Mouse (Mus musculus) megakaryocyte-erythroid progenitor cell, adult 5-6 weeks (primary cell): ENCODE results near the gene Timeless. TPM values are rescaled to one million over a fixed set of nuclear protein-coding genes. Genes with fewer than 3 reads are reported as not detected.
"Not testable (repeated sequence)": the region's sequence is repeated elsewhere in the genome, so short reads cannot be mapped to it uniquely, and the experiment has no call there.

Source experiments
- ATAC-seq: replicated peaks from 2 replicates; pipeline ENCODE4 v1.8.0; 2016; ENCODE audit warnings: mild to moderate bottlenecking, inconsistent platforms; ENCODE audit not compliant: severe bottlenecking, poor library complexity, low FRiP score, low TSS enrichment
- total RNA-seq, 2 experiments: library from RNA; stranded (forward) in 1 of 2; stranded (reverse) in 1 of 2; fragments of 200-1000, 215-1000 nt in 1 of 2; fragments of >200 nt in 1 of 2; fragmentation: Nextera tagmentation in 1 of 2; gene quantifications; 2 replicates each; pipeline ENCODE4 v1.2.3; 2014 to 2017

The Timeless gene
- total RNA-seq, 2 experiments from 2014 or later: 104 to 128 TPM

- no peak for ATAC-seq
Observed at GRCm38 (mm10) chr10:128278158-128278557, 46.3 kb downstream of the Timeless start.

- ATAC-seq: no peak
Observed at GRCm38 (mm10) chr10:128280943-128281342, 49.1 kb downstream of the Timeless start.

DNA sequence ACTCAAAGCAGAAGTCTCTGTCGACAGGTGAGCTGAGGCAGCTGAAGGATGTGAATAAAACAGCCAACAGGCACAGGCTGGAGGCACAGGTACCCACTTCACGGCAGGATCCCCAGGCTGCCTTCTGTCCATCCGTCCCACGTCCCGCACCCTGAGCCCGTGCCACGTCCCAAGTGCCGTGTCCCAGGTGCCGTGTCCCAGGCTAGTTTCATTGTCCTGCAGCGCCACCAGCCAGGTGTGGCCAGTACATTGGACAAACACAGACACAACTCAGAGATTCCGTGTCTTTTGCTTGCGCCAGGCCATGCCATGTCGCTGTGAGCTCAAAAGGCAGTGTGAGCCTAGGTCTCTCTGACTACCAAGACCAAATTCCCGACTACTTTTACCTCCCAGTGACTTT lies 49.8 kb downstream of the Timeless start:
- ATAC-seq: no peak

GRCm38 (mm10) chr10:128282886-128283450 lies 51.1 kb downstream of the Timeless start:
- ATAC-seq: no peak

- ATAC-seq: peak; percentile 64
Observed at GRCm38 (mm10) chr10:128283604-128284579, 52.0 kb downstream of the Timeless start.

- not testable (repeated sequence) for ATAC-seq
Observed at GRCm38 (mm10) chr10:128290594-128290993, 58.7 kb downstream of the Timeless start.

DNA sequence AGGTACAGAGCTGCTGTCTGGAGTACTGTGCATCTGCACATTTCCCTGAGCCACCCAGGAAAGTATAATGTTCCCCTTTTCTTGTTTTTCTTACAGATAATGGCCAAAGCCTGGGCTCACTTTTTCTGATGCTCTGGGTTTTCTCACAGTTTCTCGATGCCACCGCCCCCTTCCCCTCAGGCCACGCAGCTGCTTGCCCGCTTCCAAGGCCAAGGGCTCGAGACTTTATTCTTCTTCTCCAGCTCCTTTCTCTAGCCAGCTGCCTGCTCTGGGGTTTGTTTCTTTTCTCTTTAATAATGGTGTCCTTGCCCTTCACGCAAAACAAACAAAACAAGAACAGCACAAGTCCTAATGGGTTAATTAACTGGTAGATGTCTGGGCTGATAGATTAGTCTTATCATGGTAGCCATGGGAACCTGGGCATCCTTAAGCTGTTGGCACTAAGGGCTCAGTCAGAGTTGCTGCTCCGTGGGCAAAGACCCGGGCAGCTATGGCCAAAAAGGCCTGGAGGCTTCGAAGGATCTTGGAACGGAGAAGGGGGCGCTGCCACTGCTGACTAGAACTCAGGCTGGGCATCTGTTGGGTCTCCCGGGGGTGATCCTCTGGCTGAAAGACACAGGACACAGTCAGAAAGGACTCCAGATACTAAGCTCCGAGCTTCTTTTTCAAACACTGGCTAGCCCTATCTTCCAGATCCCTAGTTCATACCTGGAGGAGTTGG lies 64.7 kb downstream of the Timeless start:
- no peak for ATAC-seq

- ATAC-seq: no peak
Observed at GRCm38 (mm10) chr10:128297221-128297620, 65.4 kb downstream of the Timeless start.

DNA sequence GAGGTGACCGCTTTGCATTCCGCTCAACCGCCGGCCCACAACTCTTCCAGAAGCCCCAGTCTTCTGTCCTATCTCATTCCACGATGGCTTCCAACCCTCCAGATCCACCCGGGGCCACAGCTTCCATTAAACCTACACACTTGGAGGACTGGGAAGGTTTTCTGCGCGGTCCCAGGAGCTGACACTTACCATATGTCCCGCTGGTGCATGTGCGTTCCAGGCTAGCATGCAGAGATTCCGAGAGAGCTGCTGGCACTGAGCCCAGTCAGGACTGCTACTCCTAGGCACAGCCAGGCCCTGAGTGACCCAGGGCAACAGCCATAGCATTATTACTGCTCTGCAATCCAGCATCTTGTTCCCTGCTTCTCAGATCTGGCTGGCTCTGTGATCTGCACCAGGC lies 65.8 kb downstream of the Timeless start:
- ATAC-seq: no peak

DNA sequence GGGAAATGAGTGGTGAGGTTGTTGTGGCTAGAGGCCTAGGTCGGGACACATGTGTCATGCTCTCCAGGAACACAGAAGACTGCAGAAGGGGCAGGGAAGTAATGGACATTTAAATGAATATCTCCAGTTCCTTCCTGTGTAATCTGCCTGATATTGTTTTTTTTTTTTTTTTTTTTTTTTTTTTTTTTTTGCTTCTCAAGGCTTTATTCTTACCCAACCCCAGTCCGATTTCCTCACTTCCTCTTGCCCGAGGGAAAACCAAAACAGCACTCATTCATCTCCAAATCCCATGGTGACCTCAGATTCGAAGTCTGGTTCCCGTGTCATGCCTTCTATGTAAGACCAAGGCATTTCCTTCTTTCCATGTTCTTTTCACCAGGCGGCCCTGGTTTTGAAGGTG lies 66.4 kb downstream of the Timeless start:
- ATAC-seq: no peak

GRCm38 (mm10) chr10:128298702-128299171 lies 66.9 kb downstream of the Timeless start, which contains the start of gene Il23a:
Gene Il23a, minus strand, starts transcription at chr10:128298752.
- ATAC-seq: no peak

GRCm38 (mm10) chr10:128302357-128302756 lies 70.5 kb downstream of the Timeless start:
- ATAC-seq: no peak

Other genes starting within 250 kb of the Timeless start
- 0.55 TPM in 1 of 2 replicates, not detected in the other for gene Hsd17b6, start 224.5 kb upstream of the Timeless start, total RNA-seq (2014; fragmentation: Nextera tagmentation)
- gene Hsd17b6, start 224.5 kb upstream of the Timeless start, total RNA-seq (2017): not detected in 2 replicates
- gene Prim1, start 216.9 kb upstream of the Timeless start, total RNA-seq (2014; fragmentation: Nextera tagmentation): 99.7 and 123 TPM in 2 replicates
- gene Prim1, start 216.9 kb upstream of the Timeless start, total RNA-seq (2017): 134 and 143 TPM in 2 replicates
- 1,531 and 1,673 TPM in 2 replicates for gene Naca, start 196.5 kb upstream of the Timeless start, total RNA-seq (2014; fragmentation: Nextera tagmentation)
- gene Naca, start 196.5 kb upstream of the Timeless start, total RNA-seq (2017): 2,722 and 3,167 TPM in 2 replicates
- gene Ptges3, start 173.1 kb upstream of the Timeless start, total RNA-seq (2014; fragmentation: Nextera tagmentation): 210 and 260 TPM in 2 replicates
- gene Ptges3, start 173.1 kb upstream of the Timeless start, total RNA-seq (2017): 377 and 378 TPM in 2 replicates
- gene Atp5b, start 148.8 kb upstream of the Timeless start, total RNA-seq (2014; fragmentation: Nextera tagmentation): 2,207 and 2,550 TPM in 2 replicates
- 3,084 and 3,964 TPM in 2 replicates for gene Atp5b, start 148.8 kb upstream of the Timeless start, total RNA-seq (2017)
- 43.8 and 44.6 TPM in 2 replicates for gene Baz2a, start 140.5 kb upstream of the Timeless start, total RNA-seq (2014; fragmentation: Nextera tagmentation)
- 12.4 and 14.3 TPM in 2 replicates for gene Baz2a, start 140.5 kb upstream of the Timeless start, total RNA-seq (2017)
- gene Rbms2, start 51.8 kb upstream of the Timeless start, total RNA-seq (2014; fragmentation: Nextera tagmentation): 25.2 and 31.5 TPM in 2 replicates
- 9.1 and 10.9 TPM in 2 replicates for gene Rbms2, start 51.8 kb upstream of the Timeless start, total RNA-seq (2017)
- gene Gls2, start 37.6 kb upstream of the Timeless start, total RNA-seq (2014; fragmentation: Nextera tagmentation): 8.8 and 15.0 TPM in 2 replicates
- 9.1 and 16.7 TPM in 2 replicates for gene Gls2, start 37.6 kb upstream of the Timeless start, total RNA-seq (2017)
- gene Spryd4, start 20.3 kb upstream of the Timeless start, total RNA-seq (2014; fragmentation: Nextera tagmentation): 37.3 and 44.4 TPM in 2 replicates
- gene Spryd4, start 20.3 kb upstream of the Timeless start, total RNA-seq (2017): 31.2 and 39.7 TPM in 2 replicates
- 0.74 TPM in 1 of 2 replicates, not detected in the other for gene Mip, start 6.2 kb upstream of the Timeless start, total RNA-seq (2014; fragmentation: Nextera tagmentation)
- gene Mip, start 6.2 kb upstream of the Timeless start, total RNA-seq (2017): 1.6 TPM in 1 of 2 replicates, not detected in the other
- gene Apon, start 22.0 kb downstream of the Timeless start, total RNA-seq (2014; fragmentation: Nextera tagmentation): 1.3 and 1.7 TPM in 2 replicates
- not detected in 2 replicates for gene Apon, start 22.0 kb downstream of the Timeless start, total RNA-seq (2017)
- gene Apof, start 36.6 kb downstream of the Timeless start, total RNA-seq (2014; fragmentation: Nextera tagmentation): not detected in 2 replicates
- not detected in 2 replicates for gene Apof, start 36.6 kb downstream of the Timeless start, total RNA-seq (2017)
- gene Stat2, start 38.5 kb downstream of the Timeless start, total RNA-seq (2014; fragmentation: Nextera tagmentation): 24.3 and 35.7 TPM in 2 replicates
- gene Stat2, start 38.5 kb downstream of the Timeless start, total RNA-seq (2017): 8.1 and 9.0 TPM in 2 replicates
- gene Il23a, start 66.7 kb downstream of the Timeless start, total RNA-seq (2014; fragmentation: Nextera tagmentation): not detected in 2 replicates
- not detected in 2 replicates for gene Il23a, start 66.7 kb downstream of the Timeless start, total RNA-seq (2017)
- gene Pan2, start 71.3 kb downstream of the Timeless start, total RNA-seq (2014; fragmentation: Nextera tagmentation): 37.0 and 40.7 TPM in 2 replicates
- 14.2 and 18.0 TPM in 2 replicates for gene Pan2, start 71.3 kb downstream of the Timeless start, total RNA-seq (2017)
- 62.8 and 95.5 TPM in 2 replicates for gene Cnpy2, start 90.4 kb downstream of the Timeless start, total RNA-seq (2014; fragmentation: Nextera tagmentation)
- 86.0 and 87.5 TPM in 2 replicates for gene Cnpy2, start 90.4 kb downstream of the Timeless start, total RNA-seq (2017)
- 226 and 251 TPM in 2 replicates for gene Cs, start 105.7 kb downstream of the Timeless start, total RNA-seq (2014; fragmentation: Nextera tagmentation)
- gene Cs, start 105.7 kb downstream of the Timeless start, total RNA-seq (2017): 113 and 182 TPM in 2 replicates
- gene Coq10a, start 136.9 kb downstream of the Timeless start, total RNA-seq (2014; fragmentation: Nextera tagmentation): 12.9 and 16.8 TPM in 2 replicates
- 8.8 and 10.9 TPM in 2 replicates for gene Coq10a, start 136.9 kb downstream of the Timeless start, total RNA-seq (2017)
- gene Ankrd52, start 145.1 kb downstream of the Timeless start, total RNA-seq (2014; fragmentation: Nextera tagmentation): 62.2 and 68.5 TPM in 2 replicates
- 8.3 and 11.7 TPM in 2 replicates for gene Ankrd52, start 145.1 kb downstream of the Timeless start, total RNA-seq (2017)
- not detected in 2 replicates for gene Slc39a5, start 169.2 kb downstream of the Timeless start, total RNA-seq (2014; fragmentation: Nextera tagmentation)
- not detected in 2 replicates for gene Slc39a5, start 169.2 kb downstream of the Timeless start, total RNA-seq (2017)
- gene Nabp2, start 179.4 kb downstream of the Timeless start, total RNA-seq (2014; fragmentation: Nextera tagmentation): 63.0 and 130 TPM in 2 replicates
- 54.4 and 98.8 TPM in 2 replicates for gene Nabp2, start 179.4 kb downstream of the Timeless start, total RNA-seq (2017)
- 20.9 and 21.6 TPM in 2 replicates for gene Rnf41, start 179.6 kb downstream of the Timeless start, total RNA-seq (2014; fragmentation: Nextera tagmentation)
- 8.8 and 12.9 TPM in 2 replicates for gene Rnf41, start 179.6 kb downstream of the Timeless start, total RNA-seq (2017)
- gene Smarcc2, start 227.2 kb downstream of the Timeless start, total RNA-seq (2014; fragmentation: Nextera tagmentation): 98.5 and 119 TPM in 2 replicates
- gene Smarcc2, start 227.2 kb downstream of the Timeless start, total RNA-seq (2017): 62.9 and 73.3 TPM in 2 replicates